Mouse (Mus musculus): ENCODE data around the gene Snx29. TPM values are rescaled to one million over a fixed set of nuclear protein-coding genes. Genes with fewer than 3 reads are reported as not detected.
"Not testable (repeated sequence)": the region's sequence is repeated elsewhere in the genome, so short reads cannot be mapped to it uniquely, and the experiment has no call there.

Snx29 gene
- total RNA-seq, 2 experiments from 2014 or later = 20.9 to 21.0 TPM

DNA sequence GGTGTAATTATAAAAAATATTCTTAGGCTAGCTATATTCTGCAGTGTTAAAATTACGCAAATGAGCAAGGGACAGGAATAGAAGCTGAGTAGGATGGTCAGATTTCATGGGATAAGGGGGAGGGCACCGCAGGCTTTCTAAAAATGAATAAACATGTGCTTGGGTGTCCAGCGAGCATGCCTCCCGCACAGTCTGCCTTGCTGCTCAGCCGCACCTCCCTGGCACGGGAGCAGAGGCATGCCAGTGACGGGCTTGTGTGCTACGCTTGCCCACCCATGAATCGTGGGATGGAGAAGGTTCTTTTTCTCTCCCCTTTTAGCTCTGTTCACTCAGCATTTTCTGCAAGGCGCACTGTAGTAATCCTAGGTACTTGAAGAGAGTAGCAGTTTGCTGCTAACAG lies 204.3 kb downstream of the Snx29 start:
- DNase-seq (ENCODE audit: low spot score in 2 of 2) = no peak

DNA sequence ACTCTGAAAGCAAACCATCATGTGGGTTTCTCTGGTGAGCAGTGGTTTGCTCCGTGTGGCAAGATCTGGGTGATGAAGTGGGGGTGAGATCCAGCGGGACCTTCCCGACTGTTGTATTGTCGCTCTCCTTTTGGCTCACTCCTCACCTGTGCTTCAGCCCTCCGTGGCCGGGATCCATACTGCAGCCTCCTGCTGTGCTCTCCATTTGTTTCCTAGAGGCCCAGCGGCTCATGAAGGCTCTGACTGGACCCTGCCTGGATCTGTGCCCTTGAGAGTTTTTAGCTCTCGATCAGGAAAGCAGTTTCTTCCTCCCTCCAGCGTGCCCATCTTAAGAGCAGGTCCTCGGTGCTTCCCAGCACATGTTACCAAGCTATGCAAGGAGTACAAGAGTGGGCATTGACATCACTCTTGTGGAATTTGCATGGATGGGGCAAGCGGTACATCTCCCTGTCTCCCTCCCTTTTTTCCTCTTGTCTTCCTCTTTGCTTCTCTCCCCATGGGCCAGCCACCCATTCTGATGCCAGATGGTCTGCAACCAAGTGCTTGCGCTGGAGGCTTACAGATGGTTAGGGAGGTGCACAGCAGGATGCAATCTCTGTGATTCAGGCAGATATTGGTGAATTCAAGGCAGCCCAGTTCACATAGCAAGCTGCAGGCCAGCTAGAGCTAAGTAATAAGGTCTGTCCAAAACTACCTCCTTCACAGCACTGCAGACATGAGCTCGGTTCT lies 207.9 kb downstream of the Snx29 start:
- DNase-seq (ENCODE audit: low spot score in 2 of 2) = peak in 1 of 2 experiments; percentile 25

DNA sequence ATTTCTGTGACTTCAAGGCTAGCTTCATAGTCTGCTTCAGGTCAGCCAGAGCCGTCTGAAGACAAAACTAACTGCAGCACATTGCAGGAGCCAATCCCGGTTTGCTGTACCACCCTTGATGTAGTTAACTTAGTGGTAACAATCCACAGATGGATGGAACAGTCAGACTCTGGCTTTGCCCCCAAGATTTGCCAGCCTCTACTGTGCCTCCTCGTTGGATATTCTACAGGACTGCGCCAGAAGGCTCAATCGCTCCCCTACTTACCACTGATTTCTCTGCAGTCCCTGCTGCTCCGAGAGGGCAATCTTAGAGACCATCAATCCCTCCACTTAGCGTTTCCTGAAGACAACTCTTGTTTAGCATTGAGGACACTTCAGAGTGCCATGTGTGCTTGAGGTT lies 208.7 kb downstream of the Snx29 start:
- DNase-seq (ENCODE audit: low spot score in 2 of 2) = no peak

DNA sequence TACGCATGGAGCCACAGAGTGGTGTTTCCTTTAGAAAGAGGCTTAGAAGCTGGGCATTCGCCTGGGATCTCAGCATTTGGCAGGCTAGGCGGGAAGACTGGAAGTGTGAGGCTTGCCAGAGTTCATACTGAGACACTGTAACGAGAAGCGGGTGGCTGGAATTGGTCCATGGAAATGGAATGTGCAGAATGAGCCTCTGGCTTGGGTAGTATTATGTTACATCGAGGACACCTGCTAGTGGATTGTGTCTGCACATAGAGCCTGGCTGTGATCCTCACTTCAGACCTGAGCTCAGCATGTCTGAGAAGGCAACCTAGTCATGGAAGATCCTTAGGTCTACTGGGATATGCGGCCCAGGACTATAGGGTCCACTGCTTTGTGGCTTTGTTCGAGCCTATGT lies 209.9 kb downstream of the Snx29 start:
- DNase-seq (ENCODE audit: low spot score in 2 of 2) = peak; percentile 55 to 86

DNA sequence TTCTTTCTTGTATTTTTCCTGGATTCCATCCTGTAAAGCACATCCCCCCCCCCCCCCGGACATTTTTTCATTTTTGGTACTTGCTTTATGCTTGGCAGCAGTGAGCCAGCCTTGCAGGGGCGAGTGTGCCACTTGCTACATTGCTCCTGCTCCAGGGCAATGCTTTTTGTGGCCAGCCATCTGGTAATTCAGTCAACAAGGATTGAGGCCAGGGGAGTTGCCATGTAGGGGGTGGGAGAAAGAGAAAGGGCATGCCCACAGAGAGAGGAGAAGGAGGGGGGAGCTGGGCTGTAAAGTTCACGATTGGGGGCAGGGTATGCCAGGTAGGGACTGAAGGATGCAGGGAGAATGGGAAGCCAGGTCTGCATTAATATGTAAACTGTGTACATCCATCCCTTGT lies 210.7 kb downstream of the Snx29 start:
- DNase-seq (ENCODE audit: low spot score in 2 of 2) = no peak

DNA sequence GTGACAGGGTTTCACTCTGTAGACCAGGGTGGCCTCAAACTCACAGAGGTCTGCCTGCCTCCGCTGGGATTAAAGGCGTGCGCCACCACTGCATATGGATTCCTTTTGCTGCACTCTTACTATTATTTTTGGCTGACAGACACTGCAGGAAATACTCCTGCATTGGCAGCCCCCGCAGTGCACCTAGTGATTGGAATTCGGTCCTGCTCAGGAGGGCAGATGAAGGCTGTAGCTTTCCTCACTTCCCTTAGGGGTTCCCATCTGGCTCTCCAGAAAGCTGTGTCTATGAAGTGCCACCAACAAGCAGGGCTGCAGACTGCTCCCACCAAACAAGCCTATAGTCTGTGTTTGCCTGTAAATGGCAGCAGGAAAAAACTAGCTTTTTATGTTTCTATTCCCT lies 215.0 kb downstream of the Snx29 start:
- DNase-seq (ENCODE audit: low spot score in 2 of 2) = no peak

DNA sequence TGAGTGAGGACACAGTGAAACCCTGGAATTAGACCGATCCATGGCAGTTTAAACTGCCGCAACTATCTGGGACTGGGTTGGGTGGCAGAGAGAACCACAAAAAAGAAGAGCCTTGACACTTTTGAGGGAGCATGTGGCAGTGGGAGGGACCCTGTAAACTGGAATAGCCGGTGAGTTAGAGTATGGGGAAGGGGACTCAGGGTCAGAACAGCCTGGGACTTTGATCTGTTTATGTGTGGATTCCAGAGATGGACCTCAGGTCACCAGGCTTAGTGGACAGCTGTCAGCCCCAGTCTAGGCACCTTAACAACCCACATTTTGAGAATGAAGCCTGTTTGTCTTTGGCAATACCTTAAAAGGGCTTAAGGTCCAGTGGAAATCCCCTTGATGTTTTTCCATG lies 215.5 kb downstream of the Snx29 start:
- no peak for DNase-seq (ENCODE audit: low spot score in 2 of 2)

DNA sequence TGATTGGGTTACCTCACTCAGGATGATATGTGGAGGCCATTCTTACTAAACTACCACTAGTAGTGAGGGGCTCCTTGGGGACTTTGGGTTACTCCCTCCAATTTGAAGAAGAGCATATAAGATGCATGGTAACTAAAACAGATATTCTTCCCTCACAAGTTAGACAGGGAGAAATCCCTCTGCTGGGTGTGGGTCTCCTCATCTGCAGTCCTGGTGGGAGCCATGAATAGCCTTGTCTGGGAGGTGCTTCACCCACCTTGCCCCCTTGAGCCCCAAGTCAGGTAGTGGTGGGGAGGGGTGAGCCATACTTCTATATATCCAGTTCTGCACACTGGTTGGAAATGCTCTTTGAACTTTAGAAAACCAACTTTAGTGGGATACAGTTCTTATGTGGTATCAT lies 218.3 kb downstream of the Snx29 start:
- DNase-seq (ENCODE audit: low spot score in 2 of 2) = no peak

DNA sequence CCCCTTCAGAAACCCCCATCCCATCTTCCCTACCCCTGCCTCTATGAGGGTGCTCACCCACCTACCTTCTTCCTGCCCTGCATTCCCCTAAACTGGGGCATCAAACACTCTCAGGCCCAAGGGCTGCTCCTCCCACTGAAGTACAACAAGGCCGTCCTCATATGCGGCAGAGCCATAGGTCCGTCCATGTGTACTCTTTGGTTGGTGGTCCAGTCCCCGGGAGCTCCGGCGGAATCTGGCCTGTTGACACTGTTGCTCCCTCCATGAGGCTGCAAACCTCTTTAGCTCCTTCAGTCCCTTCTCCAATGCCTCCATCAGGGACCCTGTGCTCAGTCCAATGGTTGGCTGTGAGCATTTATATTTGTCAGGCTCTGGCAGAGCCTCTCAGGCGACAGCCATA lies 219.1 kb downstream of the Snx29 start:
- DNase-seq (ENCODE audit: low spot score in 2 of 2) = no peak

DNA sequence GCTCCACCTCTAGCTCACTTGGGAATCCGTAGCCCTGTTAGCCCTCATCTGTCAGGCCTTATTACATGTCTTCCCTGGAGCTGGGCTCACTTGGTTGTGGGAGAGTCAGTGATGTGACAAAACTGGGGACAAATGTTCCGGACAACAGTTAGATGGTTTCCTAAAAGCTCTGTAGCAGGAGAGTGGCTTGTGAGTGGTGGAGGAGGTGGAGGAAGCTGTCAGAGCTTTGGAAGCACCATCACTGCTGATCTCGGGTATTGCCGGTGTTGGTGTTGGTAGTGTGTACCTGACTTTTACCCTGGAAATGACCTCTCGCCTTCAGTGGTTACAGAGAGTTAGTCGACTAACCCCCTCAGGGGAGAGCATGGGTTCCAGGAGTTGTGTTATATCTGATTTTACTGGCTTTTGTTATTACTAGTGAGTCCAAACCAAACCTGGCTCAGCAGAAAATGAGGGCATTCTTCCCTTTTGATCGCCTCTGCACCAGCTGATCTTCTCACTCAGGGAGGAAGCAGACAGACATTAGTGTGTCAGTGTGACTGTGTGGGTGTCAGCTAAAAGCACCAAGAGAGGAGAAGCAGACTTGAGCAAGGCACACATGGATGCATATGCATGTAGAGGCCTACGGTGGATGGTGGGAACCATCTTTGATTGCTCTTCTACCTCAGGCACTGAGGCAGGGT lies 227.5 kb downstream of the Snx29 start:
- DNase-seq (ENCODE audit: low spot score in 2 of 2) = no peak

DNA sequence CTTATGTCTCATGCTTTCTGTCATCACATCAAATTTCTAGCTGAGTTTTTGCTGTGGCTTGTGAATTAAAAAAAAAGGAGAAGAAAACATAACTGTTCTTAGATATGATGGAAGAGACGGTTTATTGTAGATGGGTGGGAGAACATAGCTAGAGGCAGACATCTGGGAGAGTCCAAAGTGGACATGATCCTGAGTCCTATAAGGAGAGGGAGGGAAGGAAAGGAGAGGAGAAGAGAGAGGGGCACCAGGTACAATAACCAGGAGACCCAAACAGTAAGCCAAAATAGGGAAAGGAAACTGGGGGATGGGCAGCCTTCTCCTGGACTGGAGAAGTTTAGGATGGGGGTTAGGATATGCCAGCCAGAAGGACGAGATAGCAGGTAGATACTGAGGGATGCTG lies 239.0 kb downstream of the Snx29 start:
- no peak for DNase-seq (ENCODE audit: low spot score in 2 of 2)

DNA sequence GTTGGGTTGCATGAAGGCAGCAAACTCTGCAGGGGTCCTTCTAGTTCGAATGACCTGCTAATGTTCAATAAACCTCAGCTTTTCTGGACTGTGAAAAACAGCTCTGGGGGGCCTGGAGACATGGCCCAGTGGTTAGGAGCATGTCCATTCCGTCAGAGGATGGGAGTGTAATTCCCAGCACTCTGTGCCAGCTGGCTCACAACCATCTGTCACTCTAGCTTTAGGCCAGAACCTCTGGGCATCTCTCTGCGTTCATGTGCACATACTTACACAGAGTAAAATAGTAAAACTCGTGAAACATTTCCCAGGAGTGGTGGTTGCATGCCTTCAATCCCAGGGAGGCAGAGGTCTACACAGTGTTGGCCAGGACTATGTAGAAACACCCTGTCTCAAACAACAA lies 241.1 kb downstream of the Snx29 start:
- DNase-seq (ENCODE audit: low spot score in 2 of 2) = no peak

DNA sequence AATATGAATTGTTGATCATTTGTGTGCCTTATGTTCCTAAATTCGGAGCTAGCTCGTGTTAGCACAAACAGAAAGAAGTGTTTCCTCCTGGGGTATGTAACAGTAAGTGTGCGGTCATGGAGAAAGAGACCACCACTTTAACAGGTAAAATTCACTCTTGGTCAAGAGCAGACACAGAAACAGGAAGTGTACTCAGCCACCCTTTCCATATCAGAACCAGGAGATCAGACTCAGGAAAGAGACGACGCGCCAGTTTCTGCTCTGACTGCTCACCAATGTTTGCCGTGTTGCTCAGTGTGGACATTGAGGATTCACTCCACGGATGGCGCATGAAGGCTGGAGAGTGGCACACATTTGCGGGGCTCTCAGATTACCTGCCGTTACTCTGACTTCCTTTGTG lies 242.4 kb downstream of the Snx29 start:
- no peak for DNase-seq (ENCODE audit: low spot score in 2 of 2)

DNA sequence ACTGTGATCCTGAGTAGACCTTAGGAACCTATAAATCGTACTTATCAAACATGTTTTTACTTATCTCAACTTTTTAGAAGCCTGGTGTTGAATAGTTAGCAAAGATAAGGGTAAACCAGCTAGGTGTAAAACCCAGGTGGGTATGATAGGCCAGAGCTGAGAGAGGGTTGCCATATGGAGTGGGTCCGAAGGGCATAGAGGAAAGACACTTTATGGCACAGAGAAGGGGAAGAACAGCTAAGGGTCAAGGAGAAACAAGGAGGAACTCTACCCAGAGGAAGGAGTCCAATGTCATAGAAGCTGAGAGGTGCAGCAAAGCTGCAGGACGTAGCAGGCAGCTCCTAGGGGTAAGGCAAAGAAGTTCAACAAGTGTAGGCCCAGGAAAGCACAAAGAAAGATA lies 244.9 kb downstream of the Snx29 start:
- DNase-seq (ENCODE audit: low spot score in 2 of 2) = no peak

DNA sequence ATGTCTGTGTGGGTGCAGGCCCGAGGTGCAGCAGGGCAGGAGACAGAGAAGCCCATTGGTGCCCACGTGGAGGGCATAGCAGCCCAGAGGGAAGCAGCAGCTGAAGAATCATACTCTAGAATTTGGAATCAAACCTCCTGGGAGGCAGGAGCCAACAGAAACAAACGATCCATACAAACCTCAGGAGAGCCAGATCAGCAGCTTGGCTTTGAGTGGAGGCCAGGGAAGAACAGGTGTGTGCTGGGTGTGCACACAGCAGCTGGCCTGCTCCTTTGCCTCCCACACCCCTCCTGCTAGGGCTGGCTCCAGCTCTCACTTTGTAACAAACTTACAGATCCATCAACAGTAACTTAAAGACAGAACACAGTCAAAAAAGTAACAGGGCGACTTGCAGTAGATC lies 245.4 kb downstream of the Snx29 start:
- peak in 1 of 2 experiments; percentile 26 for DNase-seq (ENCODE audit: low spot score in 2 of 2)

DNA sequence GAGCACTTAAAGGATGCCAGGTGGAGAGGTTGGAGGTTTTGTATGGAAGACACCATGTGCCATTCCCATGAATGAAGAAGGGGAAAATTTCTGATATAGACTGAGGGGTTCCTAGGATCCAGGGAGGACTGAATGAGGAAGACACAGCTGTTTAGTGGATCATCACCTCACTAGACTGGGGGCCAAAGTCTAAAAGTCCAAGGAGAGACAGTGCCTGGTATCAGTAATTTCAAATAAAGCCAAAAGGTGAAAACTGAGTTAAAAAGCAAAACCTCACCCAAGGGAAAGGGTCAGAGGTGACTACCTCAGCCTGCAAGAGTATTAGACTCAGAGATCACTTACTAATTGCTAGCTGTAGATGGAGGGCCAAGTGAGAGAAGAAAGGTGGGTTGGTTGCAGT lies 245.9 kb downstream of the Snx29 start:
- no peak for DNase-seq (ENCODE audit: low spot score in 2 of 2)

DNA sequence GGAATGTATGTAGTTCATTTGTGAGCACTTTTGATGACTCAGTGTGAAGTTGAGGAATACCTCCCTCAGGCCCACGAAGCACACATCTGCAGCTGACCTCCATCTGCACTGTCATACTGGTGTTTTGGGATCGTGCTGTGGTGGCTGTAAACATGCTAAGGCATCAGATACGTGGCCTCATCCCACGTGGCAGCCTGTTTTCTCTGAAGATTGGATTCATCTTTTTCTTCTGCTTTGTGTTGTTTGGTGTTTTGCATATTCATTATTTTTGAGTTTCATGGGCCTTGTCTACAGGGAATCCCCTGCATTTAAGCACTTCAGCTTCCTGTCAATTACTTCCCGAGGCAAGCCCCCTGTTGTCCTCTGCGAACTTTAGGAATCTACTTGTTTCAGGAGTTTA lies 246.4 kb downstream of the Snx29 start:
- no peak for DNase-seq (ENCODE audit: low spot score in 2 of 2)

DNA sequence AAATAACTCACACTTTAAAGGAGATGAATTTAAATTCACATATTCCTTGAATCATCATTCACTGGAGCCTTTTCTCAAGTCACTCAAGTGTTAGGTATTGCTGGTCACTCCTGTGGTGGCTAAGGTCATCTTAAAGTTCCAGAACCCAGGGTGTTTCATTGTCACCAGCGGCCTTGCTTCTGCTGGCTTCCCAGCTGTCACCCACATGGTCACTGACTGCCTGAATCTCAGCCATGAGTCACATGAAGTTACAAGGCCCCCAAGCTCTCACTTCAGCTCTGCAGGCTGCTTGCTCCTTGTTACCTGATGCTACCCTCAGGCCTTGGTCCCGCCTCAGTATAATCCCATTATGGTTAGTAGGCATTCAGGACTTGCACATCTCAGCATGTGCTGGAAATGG lies 247.4 kb downstream of the Snx29 start:
- no peak for DNase-seq (ENCODE audit: low spot score in 2 of 2)

DNA sequence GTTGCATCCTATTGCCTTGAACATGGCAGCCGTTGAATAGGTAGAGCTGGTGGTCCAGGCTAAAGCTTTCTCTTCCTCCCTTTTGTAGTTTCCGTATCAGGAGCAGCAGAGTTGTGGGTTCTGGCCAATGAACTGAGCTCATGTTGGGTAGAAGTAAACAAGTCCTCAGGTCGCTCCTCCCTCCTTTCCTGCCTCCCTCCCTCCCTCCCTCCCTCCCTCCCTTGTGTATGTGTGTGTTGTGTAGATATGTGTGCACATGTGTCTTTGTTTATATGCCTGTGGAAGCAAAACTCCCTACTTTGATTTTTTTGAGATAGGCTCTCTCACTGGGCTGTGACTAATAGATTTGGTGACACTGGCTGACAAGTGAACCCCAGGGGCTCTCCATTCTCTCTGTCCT lies 251.8 kb downstream of the Snx29 start:
- DNase-seq (ENCODE audit: low spot score in 2 of 2) = no peak

DNA sequence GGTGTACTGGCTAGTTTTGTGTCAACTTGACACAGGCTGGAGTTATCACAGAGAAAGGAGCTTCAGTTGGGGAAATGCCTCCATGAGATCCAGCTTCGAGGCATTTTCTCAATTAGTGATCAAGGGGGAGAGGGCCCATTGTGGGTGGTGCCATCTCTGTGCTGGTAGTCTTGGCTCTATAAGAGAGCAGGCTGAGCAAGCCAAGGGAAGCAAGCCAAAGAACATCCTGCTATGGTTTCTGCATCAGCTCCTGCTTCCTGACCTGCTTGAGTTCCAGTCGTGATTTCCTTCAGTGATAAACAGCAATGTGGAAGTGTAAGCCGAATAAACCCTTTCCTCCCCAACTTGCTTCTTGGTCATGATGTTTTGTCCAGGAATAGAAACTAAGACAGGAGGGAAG lies 253.0 kb downstream of the Snx29 start:
- not testable (repeated sequence) for DNase-seq (ENCODE audit: low spot score in 2 of 2)

DNA sequence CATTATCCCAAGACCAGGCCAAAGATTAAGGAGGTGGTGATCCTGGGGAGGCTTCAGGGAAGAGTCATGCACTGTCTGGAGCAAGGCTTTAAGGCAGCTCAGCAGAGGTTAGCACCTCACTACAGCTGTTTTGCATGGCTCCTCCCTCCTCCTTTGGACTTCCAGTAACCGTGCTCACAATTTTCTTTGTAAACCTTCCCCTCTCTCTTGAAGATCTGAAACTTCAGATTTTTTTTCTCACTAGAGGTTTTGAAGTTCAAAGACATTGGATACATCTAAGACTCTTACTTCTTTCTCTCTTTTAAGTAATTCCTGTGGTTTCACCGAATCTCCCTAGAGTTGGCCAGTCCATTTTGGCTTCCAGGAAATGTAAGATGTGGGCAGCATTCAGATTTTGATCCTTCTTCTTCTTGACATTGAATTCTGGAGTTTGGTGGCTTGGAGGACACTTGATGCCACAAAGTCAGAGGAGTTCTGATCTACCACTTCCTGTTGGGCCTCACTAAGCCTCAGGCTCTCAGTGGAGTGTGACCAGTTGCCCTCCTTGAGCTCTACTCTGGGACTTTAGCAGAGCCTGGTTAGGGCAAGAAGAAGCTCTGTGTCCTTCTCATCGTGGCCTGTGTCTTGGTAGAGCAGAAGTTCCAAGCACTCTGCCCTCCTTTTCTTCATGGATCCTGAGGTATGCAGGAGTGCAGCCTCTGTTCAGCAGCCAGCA lies 255.0 kb downstream of the Snx29 start:
- no peak for DNase-seq (ENCODE audit: low spot score in 2 of 2)

DNA sequence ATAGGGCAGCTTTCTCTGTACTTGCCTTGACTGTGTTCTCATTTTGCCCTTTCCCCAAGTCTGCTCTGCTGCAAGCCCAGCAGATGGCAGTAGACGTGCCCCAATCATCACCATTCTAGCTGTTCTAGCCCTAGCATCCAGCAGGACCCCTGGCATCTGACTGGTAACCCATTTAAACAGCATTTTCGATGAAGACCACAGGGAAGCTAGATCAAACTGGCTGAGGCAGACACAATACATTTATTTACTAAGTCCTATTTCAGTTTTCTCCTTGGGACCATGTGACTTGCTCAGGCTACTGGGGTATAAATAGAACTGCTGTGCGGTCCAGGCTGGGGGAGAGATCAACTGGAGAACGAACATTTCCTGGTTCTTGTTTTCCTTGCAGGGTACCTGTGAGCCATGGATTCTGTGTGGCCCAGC lies 257.0 kb downstream of the Snx29 start:
- DNase-seq (ENCODE audit: low spot score in 2 of 2) = peak in 1 of 2 experiments; percentile 28
